Comparison of ENCODE assay signal across 12 mouse cellular contexts in genomic region chr10:30538538-30538815, GRCm38 (mm10).
DNase-seq lines count a peak whose midpoint lies in the region; ATAC-seq lines count a peak whose summit lies in the region.
"Had no signal": no experiment of that assay in that cellular context is flagged by ENCODE, and none has a peak within 500 bp of the region (broad histone marks: within the 10 kb centered on the region; RNA-seq: fewer than 3 reads in every experiment).

No protein-coding gene starts in this region.

- WGBS in kidney, embryonic 15.5 days = 30% methylated on average over 5 of the region's 5 CpGs
- 82% methylated on average over 5 of the region's 5 CpGs for WGBS in liver, embryonic 11.5 days

- H3K9me3 ChIP-seq in kidney, embryonic 15.5 days (replicated peaks) = no peaks in the 10 kb centered on the region
- no peaks in the 10 kb centered on the region for H3K9me3 ChIP-seq in liver, embryonic 11.5 days (ENCODE audit: control insufficient read depth, low read length)
- H3K9me3 ChIP-seq: heart, embryonic 10.5 days; hindbrain, embryonic 10.5 days had no signal

- ATAC-seq in kidney, embryonic 15.5 days (replicated peaks; ENCODE audit: low FRiP score) = 0 out of 2 replicates have a peak, but pooled peaks have one; percentile 49
- ATAC-seq in megakaryocyte, adult 5-6 weeks (ENCODE audit: poor library complexity, severe bottlenecking) = 0 out of 2 replicates have a peak, but pooled peaks have one; percentile 47
- ATAC-seq in liver, embryonic 11.5 days (replicated peaks; ENCODE audit: low FRiP score) = no peak

- no peak for DNase-seq in kidney, adult 11 months
- peak; percentile 1 to 20 for DNase-seq in thymus, adult 18-20 months
- DNase-seq in thymus, postnatal 10 days (ENCODE audit: low spot score in 2 of 2) = no peak
- DNase-seq in left cerebral cortex, adult 18-20 months (ENCODE audit: low spot score in 2 of 2) = no peak
- no peak for DNase-seq in liver, embryonic 11.5 days (ENCODE audit: low spot score)
- DNase-seq: cerebellum, adult 9-11 months had no signal

- H3K27me3 ChIP-seq in kidney, embryonic 15.5 days = no peaks in the 10 kb centered on the region
- no peaks in the 10 kb centered on the region for H3K27me3 ChIP-seq in liver, embryonic 11.5 days (replicated peaks; ENCODE audit: control insufficient read depth, insufficient read depth, low read length)

- no peak overlapping the region for H3K27ac ChIP-seq in kidney, embryonic 15.5 days
- no peak overlapping the region for H3K27ac ChIP-seq in liver, embryonic 11.5 days (ENCODE audit: low read depth, low read length)
- H3K27ac ChIP-seq: heart, embryonic 10.5 days; hindbrain, embryonic 10.5 days; layer of hippocampus, adult 2 months had no signal

- peaks cover 50% of the 10 kb centered on the region for H3K36me3 ChIP-seq in kidney, embryonic 15.5 days
- H3K36me3 ChIP-seq in liver, embryonic 11.5 days (ENCODE audit: control insufficient read depth, insufficient read depth, low read length) = peaks cover 4% of the 10 kb centered on the region; the same call in 1 of the 2 replicates

- H3K4me2 ChIP-seq in kidney, embryonic 15.5 days = no peak overlapping the region
- H3K4me2 ChIP-seq in liver, embryonic 11.5 days = no peak overlapping the region
- H3K4me2 ChIP-seq: midbrain, embryonic 11.5 days had no signal

- no peak overlapping the region for H3K4me3 ChIP-seq in kidney, embryonic 15.5 days (replicated peaks)
- no peak overlapping the region for H3K4me3 ChIP-seq in liver, embryonic 11.5 days (ENCODE audit: low read depth, low read length)
- H3K4me3 ChIP-seq: heart, embryonic 10.5 days; hindbrain, embryonic 10.5 days; layer of hippocampus, adult 2 months had no signal

- no peak overlapping the region for H3K9ac ChIP-seq in kidney, embryonic 15.5 days
- no peak overlapping the region for H3K9ac ChIP-seq in liver, embryonic 11.5 days (ENCODE audit: low read depth, low read length)

- no peaks in the 10 kb centered on the region for H3K4me1 ChIP-seq in kidney, embryonic 15.5 days
- H3K4me1 ChIP-seq in liver, embryonic 11.5 days (replicated peaks; ENCODE audit: control insufficient read depth, insufficient read depth, low read length) = no peaks in the 10 kb centered on the region
- H3K4me1 ChIP-seq: heart, embryonic 10.5 days; hindbrain, embryonic 10.5 days had no signal

Comparison
In these comparisons a context has a peak if more than half of its experiments do, and no peak if none do; other contexts are left out.
1. DNase-seq: peak in thymus, adult 18-20 months (2 of 2); none in kidney, adult 11 months (single experiment), thymus, postnatal 10 days (0 of 2), left cerebral cortex, adult 18-20 months (0 of 2) and liver, embryonic 11.5 days (single experiment).